Mouse (Mus musculus) retina, embryonic 14.5 days (tissue): ENCODE results near the gene Pnck.

Experiments used
- DNase-seq: peaks from one replicate; pipeline ENCODE4 v3.0.0-alpha.2; 2015; ENCODE audit warnings: low spot score

The Pnck gene

GRCm38 (mm10) chrX:73639255-73639675, 20.7 kb downstream of the Pnck start, which contains the start of gene Dusp9:
Gene Dusp9 (plus strand): TSS chrX:73639419.
- DNase-seq = peak; percentile 61

DNA sequence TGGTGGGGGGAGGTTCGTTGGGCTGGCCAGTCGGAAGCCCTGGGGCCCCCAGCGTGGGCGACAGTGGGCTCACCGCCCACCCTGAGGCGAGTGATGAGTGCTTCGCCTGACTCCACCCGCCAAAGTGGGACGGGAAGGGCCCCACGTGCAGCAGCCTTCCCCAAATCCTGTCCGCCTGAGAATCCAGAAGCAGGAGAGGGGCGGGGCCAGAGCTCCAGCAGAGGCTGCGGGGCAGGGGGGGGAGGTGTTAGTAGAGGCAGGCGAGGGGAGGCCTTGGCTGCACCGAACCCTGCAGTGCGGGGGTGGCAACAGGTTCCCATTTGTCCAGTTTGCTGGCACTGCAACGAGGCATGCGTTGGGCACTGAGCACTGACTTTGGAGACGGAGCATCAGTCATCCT, 22.5 kb downstream of the Pnck start:
- no peak for DNase-seq

- DNase-seq = peak; percentile 22
Observed at GRCm38 (mm10) chrX:73635425-73635824, 24.5 kb downstream of the Pnck start.

- no peak for DNase-seq
Observed at GRCm38 (mm10) chrX:73626981-73627380, 32.9 kb downstream of the Pnck start.

DNA sequence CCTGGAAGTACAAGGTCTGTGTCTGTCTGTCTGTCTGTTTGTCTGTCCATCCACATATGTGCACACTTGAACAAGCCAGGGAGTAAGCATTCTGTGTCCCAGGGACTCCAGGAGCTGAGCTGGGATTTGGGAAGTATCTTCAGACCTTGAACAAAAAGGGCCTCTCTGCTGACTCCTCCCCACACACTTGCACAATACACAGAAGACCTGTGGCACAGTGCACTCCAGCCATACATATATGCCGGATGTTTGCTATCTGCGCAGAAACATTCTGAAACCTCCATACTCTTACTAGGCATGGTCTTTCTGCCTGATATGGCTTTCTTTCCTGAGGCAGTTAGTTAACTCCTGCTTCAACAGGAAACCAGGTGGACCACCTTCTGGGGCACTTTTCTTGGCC, 40.0 kb downstream of the Pnck start:
- no peak for DNase-seq

DNA sequence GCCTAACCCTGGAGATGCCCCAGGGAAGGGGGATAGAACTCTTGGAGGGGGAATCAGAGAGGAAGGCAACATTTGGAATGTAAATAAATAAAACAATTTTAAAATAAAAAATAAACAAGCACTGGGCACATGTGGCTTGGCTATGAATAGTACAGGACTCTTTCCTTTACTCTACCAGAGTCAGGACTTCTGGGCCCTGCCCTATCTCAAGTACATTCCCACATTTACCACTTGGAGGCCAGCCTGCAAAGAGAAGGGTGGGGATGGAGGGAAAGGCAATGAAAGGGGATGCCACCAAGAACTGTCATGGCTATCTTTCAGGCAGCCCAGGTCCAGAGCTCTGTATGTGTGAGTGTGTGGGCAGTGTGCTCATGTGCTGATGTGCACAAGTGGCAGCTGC, 40.5 kb downstream of the Pnck start:
- no peak for DNase-seq

- no peak for DNase-seq
Observed at GRCm38 (mm10) chrX:73615876-73616275, 44.0 kb downstream of the Pnck start.

DNA sequence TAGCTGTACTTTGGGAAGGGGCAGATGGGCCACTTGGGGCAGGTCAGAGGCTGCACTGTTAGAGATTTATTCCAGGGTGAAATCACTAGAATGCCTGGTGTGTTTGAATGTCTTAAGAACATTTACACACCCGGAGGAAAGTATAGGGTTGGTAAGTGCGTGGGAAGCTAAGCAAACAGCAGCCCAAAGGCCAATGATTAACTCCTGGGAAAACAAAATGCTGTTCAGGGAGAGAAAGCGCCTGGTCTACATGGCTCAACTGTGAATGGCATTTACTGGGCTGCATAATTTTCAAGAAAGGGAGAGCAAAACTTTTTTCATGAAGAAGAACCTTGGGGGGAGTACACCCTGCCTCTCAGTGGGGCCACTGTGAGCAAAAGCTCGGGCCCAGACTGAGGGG, 46.3 kb downstream of the Pnck start:
- DNase-seq = no peak
